Mouse (Mus musculus): ENCODE data around the gene Psd4. TPM values are rescaled to one million over a fixed set of nuclear protein-coding genes. Genes with fewer than 3 reads are reported as not detected.

The Psd4 gene
- polyA plus RNA-seq, 1 experiment from 2014 or later: 26.6 TPM

- Histone ChIP-seq H3K79me2 (ENCODE audit: inconsistent target) (no peaks in the 10 kb centered on the region), H3K36me3 (ENCODE audit: inconsistent target) (no peaks in the 10 kb centered on the region), H3K4me3 (ENCODE audit: inconsistent target) (no peak overlapping the region; the same call in 1 of the 2 replicates), H3K27ac (no peak overlapping the region)
- 55% methylated on average over 4 of the region's 4 CpGs for WGBS (ENCODE audit: missing documents)
Observed at GRCm38 (mm10) chr2:24367895-24368261, 498 bp downstream of the Psd4 start.

DNA sequence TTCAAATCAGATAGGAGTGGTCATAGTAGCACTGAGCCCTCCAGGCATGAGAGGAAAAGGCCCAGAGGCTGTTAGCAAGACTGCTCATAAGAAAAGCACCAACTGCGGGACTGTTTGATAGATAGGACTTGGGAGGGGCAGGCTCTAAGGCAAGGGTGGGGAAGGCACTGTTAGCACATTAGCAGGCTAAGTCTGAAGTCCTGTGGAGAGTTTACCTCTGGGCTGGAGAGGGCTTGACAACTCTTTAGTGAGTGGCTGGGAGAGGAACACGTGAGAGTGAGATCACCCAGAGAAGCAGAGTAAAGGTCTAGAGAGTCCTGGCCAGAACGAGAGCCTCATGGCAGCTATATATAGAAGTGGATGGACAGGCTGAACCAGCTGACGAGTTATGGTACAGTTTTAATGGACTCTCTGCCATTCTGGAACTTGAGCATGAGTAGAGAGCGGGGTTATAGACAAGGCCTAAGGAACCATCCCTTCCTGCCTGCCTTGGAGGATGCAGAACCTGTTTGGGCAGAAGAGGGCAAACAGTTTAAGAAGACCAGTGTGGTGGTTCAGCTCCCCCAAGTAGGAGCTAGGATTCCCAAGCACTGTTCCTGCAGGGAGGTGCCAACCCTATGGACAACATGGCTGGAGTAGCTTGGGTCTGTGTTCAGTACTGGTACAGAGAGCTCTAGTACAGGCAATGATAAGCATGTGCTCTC lies 11.5 kb downstream of the Psd4 start:
- Histone ChIP-seq H3K4me3 (ENCODE audit: inconsistent target) (no peak overlapping the region), H3K36me3 (ENCODE audit: inconsistent target) (no peaks in the 10 kb centered on the region), H3K79me2 (ENCODE audit: inconsistent target) (no peaks in the 10 kb centered on the region), H3K27ac (no peak overlapping the region)
- 98% methylated on average over 5 of the region's 5 CpGs for WGBS (ENCODE audit: missing documents)

DNA sequence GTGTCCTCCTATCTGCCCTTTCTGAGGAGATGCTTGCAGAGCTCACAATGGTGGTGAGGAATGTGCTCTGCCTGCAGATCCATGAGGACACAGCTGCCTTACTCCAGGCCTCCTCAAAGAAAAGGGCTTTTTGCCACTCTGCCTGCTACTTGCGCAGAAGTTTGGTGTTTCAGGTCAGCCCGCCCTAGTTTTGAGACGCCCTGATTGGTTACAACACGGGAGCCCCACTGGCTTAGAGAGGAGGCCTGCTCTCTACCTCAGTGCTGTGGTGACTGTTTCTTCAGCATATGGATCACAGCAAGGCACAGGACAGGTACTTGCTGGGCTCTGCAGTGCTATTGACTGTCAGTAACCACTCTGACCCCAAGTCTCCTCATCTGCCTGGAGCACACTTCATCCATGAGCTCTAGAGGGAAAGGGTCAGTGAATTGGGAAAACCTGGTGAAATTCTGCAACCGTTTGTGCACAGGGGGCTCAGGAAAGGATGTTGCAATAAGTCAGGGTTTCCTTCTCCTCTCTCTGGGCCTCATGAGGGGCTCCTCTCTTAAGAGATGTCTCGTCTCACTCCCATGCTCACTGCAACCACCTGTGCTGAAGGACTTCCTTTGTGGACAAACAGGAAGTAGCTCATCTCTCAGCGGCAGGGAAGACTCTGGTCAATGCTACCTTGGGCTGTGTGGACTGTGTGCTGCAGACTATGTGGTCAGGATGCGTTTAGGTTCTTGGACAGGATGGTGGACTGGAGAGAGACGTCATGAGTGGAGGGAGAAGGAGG lies 15.3 kb downstream of the Psd4 start:
- WGBS (ENCODE audit: missing documents): 46% methylated on average over 9 of the region's 9 CpGs
- Histone ChIP-seq H3K27ac (no peak overlapping the region), H3K36me3 (ENCODE audit: inconsistent target) (no peaks in the 10 kb centered on the region), H3K4me3 (ENCODE audit: inconsistent target) (no peak overlapping the region), H3K79me2 (ENCODE audit: inconsistent target) (peaks cover 23% of the 10 kb centered on the region)

DNA sequence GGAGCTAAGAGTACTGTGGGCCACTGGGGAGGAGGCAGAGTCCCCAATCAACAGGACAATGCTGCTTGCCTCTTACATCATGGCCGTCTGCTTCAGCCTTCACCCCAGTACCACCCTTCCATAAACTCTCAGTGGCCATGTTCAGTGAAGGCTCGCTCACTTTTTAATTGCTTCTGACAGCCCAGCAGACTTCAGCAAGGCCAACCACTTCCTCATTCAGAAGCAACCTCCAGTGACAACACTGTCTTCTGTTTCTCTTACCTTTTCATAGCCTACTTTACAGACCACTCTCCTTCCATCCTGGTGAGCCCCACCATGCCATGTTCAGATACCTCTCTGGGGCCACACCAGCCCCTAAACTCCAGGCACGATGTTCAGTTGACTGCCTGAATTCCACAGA lies 16.3 kb downstream of the Psd4 start:
- Histone ChIP-seq H3K36me3 (ENCODE audit: inconsistent target) (no peaks in the 10 kb centered on the region), H3K4me3 (ENCODE audit: inconsistent target) (no peak overlapping the region), H3K27ac (peak overlapping the region; percentile 92), H3K79me2 (ENCODE audit: inconsistent target) (peaks cover 33% of the 10 kb centered on the region)
- 14% methylated on average over 3 of the region's 3 CpGs for WGBS (ENCODE audit: missing documents)

DNA sequence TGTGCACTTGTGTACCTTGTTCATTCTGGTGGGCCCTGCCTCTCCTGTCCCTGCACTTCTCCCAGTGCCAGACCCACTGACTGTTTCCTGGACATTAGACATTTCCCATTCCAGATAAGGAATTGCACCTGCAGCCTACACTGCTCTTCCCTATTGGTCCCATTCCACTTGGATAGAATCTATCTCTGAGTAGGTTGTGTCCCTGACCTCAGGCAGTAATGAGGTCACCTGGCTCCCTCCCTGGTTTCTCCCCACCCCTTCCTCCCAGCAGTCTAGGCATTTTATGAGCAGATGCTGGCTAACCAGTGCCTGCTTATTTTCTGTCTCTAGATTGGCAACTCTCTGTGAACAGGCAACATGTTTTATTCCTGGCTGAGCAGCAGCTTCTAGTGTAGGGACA lies 17.0 kb downstream of the Psd4 start:
- H3K4me3 ChIP-seq (ENCODE audit: inconsistent target): no peak overlapping the region
- H3K27ac ChIP-seq: peak overlapping the region; percentile 92
- H3K79me2 ChIP-seq (ENCODE audit: inconsistent target): peaks cover 40% of the 10 kb centered on the region
- no peaks in the 10 kb centered on the region for H3K36me3 ChIP-seq (ENCODE audit: inconsistent target)

DNA sequence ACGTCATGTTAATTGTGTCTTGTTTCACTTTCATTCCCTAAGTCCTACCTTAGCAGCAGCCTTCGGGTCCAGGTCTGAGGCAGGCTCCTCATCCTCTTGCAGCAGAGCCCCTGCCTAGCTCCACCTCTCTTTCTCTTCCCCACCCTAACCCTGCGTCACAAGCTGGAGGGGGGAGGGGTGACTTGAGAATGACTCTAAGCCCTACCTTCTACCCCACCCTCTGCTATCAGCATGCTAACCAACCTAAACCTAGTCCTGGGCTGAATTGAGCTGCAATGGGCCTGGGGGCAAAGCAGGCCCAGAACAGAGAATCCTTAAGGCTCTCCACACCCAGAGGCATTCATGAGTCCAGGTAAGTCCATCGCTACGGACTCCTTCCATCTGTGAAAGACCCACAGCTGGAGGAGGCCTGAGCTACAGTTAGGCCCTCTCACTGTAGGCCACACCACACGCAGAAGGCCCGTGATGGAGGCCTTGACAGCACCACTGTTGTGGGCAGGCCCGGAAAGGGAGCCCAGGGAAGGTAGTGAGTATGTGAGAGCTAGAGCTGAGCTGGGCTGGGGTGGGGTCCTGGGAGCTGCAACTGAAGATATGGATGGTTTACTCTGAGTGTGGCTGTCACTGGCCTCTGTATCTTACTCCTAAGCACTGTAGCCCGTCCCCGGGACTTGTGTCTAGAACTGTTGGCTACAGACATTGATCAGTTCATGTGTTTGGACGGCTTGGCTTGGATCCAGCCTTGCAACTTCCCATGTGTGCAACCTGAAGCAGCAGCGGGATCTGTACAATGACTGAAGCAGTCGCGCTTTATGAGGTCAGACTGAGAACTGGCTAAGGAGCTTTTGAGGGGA lies 18.0 kb downstream of the Psd4 start:
- Histone ChIP-seq H3K36me3 (ENCODE audit: inconsistent target) (0 out of 2 replicates have a peak, but pooled peaks cover 5% of the 10 kb centered on the region), H3K4me3 (ENCODE audit: inconsistent target) (peak overlapping the region; percentile 90), H3K79me2 (ENCODE audit: inconsistent target) (peaks cover 50% of the 10 kb centered on the region), H3K27ac (peak overlapping the region; percentile 92)
- WGBS (ENCODE audit: missing documents): 18% methylated on average over 14 of the region's 14 CpGs

DNA sequence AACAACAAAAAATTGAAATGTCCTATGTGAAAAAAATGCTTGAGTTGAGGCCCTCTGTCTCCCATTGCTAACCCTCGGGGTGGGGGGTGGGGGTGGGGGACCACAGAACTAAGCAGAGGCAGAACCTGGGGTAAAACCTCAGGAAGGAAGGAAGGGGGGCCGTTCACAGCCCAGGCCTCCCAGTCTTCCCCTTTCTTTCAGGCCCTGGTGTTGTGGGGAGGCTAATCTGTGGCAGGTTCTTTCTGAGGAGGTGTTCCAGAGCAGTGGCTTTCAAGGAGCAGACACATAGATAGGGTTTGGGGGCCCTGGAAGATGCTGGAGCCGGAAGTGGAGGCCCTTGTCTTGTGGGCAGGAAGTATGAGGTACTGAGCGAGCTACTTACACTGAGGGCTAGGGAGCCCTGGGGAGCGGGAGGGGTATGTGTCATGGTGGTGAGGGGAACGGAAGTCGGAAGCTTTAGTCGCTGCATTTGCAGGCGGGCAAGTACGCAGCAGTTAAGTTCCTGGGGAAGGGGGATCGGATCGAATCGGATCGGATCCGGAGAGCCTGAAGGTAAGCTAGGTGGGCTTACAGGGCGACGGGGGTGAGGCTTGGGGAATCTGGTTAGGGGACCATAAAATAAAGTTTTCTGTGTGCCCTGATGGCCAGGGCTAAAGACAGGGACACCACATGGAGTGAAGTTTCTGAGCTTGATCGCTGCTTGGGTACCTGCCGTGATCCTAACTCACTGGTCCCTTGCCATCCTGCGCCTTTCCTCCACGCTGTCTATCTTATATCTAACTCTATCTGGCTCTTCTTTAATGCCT lies 19.0 kb downstream of the Psd4 start:
- H3K27ac ChIP-seq: peak overlapping the region; percentile 92
- WGBS (ENCODE audit: missing documents): 3% methylated on average over 21 of the region's 21 CpGs

DNA sequence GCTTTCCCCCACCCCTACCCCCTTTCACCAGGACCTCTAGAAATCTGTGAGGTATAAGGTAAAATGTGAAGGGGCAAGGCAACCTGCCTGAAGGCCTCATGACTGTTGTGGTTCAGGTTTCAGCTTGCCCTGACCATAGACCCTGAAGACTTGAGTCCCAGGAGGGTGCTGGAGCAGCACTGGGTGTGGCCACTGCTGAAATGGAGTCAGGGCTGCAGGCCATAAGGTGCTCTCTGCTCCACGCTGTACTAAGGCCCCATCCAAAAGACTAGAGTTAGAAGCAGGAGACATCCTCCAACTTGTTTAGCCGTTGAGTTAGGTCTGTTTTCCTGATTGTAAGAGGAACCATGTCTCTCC lies 19.6 kb downstream of the Psd4 start:
- H3K27ac ChIP-seq: peak overlapping the region; percentile 92
- 0% methylated on average over 2 of the region's 2 CpGs for WGBS (ENCODE audit: missing documents)
- H3K4me3 ChIP-seq (ENCODE audit: inconsistent target): peak overlapping the region; percentile 90
- peaks cover 66% of the 10 kb centered on the region for H3K79me2 ChIP-seq (ENCODE audit: inconsistent target)
- peaks cover 5% of the 10 kb centered on the region; the same call in 1 of the 2 replicates for H3K36me3 ChIP-seq (ENCODE audit: inconsistent target)

More for the DNA sequence above, 19.0 kb downstream of the Psd4 start:
- H3K4me3 ChIP-seq (ENCODE audit: inconsistent target): peak overlapping the region; percentile 90
- H3K79me2 ChIP-seq (ENCODE audit: inconsistent target): peaks cover 60% of the 10 kb centered on the region
- H3K36me3 ChIP-seq (ENCODE audit: inconsistent target): peaks cover 5% of the 10 kb centered on the region; the same call in 1 of the 2 replicates

DNA sequence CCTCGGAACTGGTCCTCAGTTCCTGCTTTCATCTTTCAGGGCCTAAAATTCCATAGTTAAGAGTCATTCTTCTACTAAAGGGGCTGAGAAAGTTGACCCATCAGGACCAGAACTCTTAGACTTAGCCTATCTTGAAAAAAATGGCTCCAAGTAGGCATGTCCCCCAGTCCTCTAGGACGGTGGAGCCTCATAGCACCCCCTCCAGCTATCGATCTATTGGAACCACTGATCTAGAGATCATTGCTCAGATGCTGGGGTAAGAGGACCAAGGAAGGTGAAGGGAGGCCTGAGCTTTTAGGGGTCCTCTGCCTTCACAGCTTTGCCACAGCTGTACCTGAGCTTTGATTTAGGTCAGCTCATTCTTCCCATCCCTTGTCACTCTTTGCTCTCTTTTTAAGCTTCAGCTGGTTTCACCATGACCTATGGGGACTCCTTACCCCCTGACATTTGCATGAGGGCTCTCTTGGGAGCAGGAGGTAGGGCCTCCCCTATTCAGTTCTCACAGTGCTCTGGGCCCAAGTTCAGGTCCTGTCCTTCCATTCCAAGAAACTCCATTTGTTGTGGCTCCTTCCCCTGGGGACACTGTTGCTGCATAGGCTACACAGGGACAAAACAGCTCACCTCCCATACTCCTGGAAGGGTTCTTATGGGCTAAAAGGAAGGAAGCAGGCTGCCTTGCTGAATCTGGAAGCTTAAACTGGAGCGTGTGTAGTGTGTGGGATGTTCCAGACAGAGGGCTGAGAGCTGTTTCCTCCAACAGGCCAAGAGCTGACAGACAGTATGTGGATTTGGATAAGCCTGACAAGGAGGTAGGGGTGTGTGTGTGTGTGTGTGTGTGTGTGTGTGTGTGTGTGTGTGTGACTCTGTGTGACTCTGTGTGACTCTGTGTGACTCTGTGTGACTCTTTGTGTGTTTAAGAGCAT lies 20.2 kb downstream of the Psd4 start:
- Histone ChIP-seq H3K79me2 (ENCODE audit: inconsistent target) (peaks cover 72% of the 10 kb centered on the region), H3K27ac (peak overlapping the region; percentile 92), H3K36me3 (ENCODE audit: inconsistent target) (peaks cover 5% of the 10 kb centered on the region; the same call in 1 of the 2 replicates), H3K4me3 (ENCODE audit: inconsistent target) (peak overlapping the region; percentile 90)
- whole genome bisulfite sequencing (ENCODE audit: missing documents): 4% methylated on average over 4 of the region's 4 CpGs

DNA sequence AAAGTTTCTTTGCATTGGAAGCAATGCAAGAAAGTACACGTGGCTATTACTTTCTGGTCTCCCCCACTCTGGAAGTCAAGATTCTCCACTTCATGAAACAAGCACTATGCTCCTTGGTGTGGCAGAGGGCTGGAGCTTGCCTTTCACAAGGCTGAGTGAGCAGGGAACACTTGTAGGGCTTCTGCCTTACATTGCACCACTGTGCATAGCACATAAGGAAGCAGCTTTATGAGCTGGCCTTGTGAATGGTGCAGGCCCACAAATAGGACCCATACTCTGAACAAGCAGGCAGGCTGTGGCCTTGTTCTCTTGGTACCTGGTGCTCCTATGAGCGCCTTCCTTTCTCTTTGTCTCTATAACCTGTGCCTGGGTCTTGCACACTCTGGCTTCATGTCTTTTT lies 25.9 kb downstream of the Psd4 start:
- 85% methylated on average over 2 of the region's 2 CpGs for WGBS (ENCODE audit: missing documents)
- peaks cover 88% of the 10 kb centered on the region for H3K79me2 ChIP-seq (ENCODE audit: inconsistent target)
- H3K36me3 ChIP-seq (ENCODE audit: inconsistent target): peaks cover 48% of the 10 kb centered on the region
- no peak overlapping the region for H3K4me3 ChIP-seq (ENCODE audit: inconsistent target)
- no peak overlapping the region for H3K27ac ChIP-seq

GRCm38 (mm10) chr2:24397115-24397514 lies 29.7 kb downstream of the Psd4 start:
- Histone ChIP-seq H3K79me2 (ENCODE audit: inconsistent target) (peaks cover 50% of the 10 kb centered on the region), H3K27ac (no peak overlapping the region), H3K36me3 (ENCODE audit: inconsistent target) (peaks cover 82% of the 10 kb centered on the region), H3K4me3 (ENCODE audit: inconsistent target) (no peak overlapping the region)
- WGBS (ENCODE audit: missing documents): 55% methylated on average over 2 of the region's 2 CpGs

GRCm38 (mm10) chr2:24400711-24401110 lies 33.3 kb downstream of the Psd4 start:
- Histone ChIP-seq H3K4me3 (ENCODE audit: inconsistent target) (no peak overlapping the region), H3K79me2 (ENCODE audit: inconsistent target) (peaks cover 14% of the 10 kb centered on the region; the same call in 1 of the 2 replicates), H3K27ac (no peak overlapping the region), H3K36me3 (ENCODE audit: inconsistent target) (peaks cover 92% of the 10 kb centered on the region)
- 91% methylated on average over 3 of the region's 3 CpGs for WGBS (ENCODE audit: missing documents)

- WGBS (ENCODE audit: missing documents): 48% methylated on average over 23 of the region's 23 CpGs
- Histone ChIP-seq H3K27ac (no peak overlapping the region), H3K4me3 (ENCODE audit: inconsistent target) (no peak overlapping the region), H3K79me2 (ENCODE audit: inconsistent target) (no peaks in the 10 kb centered on the region), H3K36me3 (ENCODE audit: inconsistent target) (peaks cover 76% of the 10 kb centered on the region)
Observed at GRCm38 (mm10) chr2:24405345-24406012, 38.1 kb downstream of the Psd4 start.

Data from macrophage (primary cell).